Mouse (Mus musculus): ENCODE data around the gene Cacng2.

GRCm38 (mm10) chr15:78066475-78066874 lies 53.4 kb downstream of the Cacng2 start:
- no peak for TF ChIP-seq EP300 (IDR thresholded peaks at IDR 0.05; ENCODE audit: low read depth)
- no peak for TF ChIP-seq CTCF (IDR thresholded peaks at IDR 0.05; ENCODE audit: low read depth)
